In the genomic region with DNA sequence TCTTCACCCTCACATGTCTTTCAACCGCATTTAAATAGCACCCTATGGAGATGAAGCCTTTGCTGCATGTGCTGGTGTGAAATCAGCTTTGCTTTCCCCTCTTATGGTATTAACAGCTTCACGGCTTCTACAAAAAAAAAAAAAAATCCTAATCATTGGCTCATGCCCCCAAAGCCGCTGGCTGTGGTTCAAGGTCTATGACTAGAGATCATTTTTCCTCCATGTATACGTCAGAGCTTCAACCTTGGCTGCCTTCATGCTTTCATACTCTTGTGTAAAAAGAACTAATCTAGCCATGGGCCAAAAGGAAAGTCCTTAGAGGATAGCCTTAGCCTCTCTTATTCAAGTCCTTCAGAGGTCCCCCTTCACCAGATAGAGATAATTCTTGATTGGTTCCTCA, we compare ENCODE assay signal across 18 mouse cellular contexts.
DNase-seq lines count a peak whose midpoint lies in the region.
"Had no signal": no experiment of that assay in that cellular context is flagged by ENCODE, and none has a peak within 500 bp of the region (broad histone marks: within the 10 kb centered on the region; RNA-seq: fewer than 3 reads in every experiment).

No protein-coding gene starts in this region.

- DNase-seq in heart, postnatal 4 days = peak; percentile 17
- no peak for DNase-seq in heart, adult 11 months
- peak; percentile 58 for DNase-seq in ovary, adult 18-20 months (ENCODE audit: low spot score)
- no peak for DNase-seq in ovary, postnatal 14 days (ENCODE audit: low spot score)
- DNase-seq in adrenal gland, adult 18-20 months (ENCODE audit: low spot score in 2 of 2) = peak; percentile 28 to 54
- DNase-seq in adrenal gland, postnatal 14 days = peak; percentile 80
- no peak for DNase-seq in thymus, postnatal 36 days
- no peak for DNase-seq in layer of hippocampus, adult 9-10 months (ENCODE audit: low spot score)
- DNase-seq: cerebellum, adult 9-10 months; cerebellum, postnatal 36 days; kidney, postnatal 36 days; layer of hippocampus, postnatal 36 days; left cerebral cortex, postnatal 4 days; liver; lung, adult 2 months; lung, postnatal 4 days; right cerebral cortex, adult 18-20 months; spleen, adult 18-20 months had no signal

Comparison
In these comparisons a context has a peak if more than half of its experiments do, and no peak if none do; other contexts are left out.
1. DNase-seq: peak in heart, postnatal 4 days (single experiment), ovary, adult 18-20 months (single experiment), adrenal gland, adult 18-20 months (2 of 2) and adrenal gland, postnatal 14 days (single experiment); none in heart, adult 11 months (single experiment), ovary, postnatal 14 days (single experiment), thymus, postnatal 36 days (0 of 2) and layer of hippocampus, adult 9-10 months (single experiment).